Mouse (Mus musculus): Measurements from ENCODE around the gene Mindy1.

Gene Mindy1

GRCm38 (mm10) chr3:95294718-95295117 is 13.6 kb downstream of the Mindy1 start:
- Histone ChIP-seq H3K27me3 (ENCODE audit: control insufficient read depth, insufficient read depth, low read length, poor library complexity, severe bottlenecking) (no peaks in the 10 kb centered on the region), H3K36me3 (ENCODE audit: control insufficient read depth, insufficient read depth, low read length, poor library complexity, severe bottlenecking) (peaks cover 3% of the 10 kb centered on the region)
- no peak for DNase-seq (ENCODE audit: low read depth, low spot score)

- Histone ChIP-seq H3K36me3 (ENCODE audit: control insufficient read depth, insufficient read depth, low read length, poor library complexity, severe bottlenecking) (peaks cover 3% of the 10 kb centered on the region), H3K27me3 (ENCODE audit: control insufficient read depth, insufficient read depth, low read length, poor library complexity, severe bottlenecking) (no peaks in the 10 kb centered on the region)
- no peak for DNase-seq (ENCODE audit: low read depth, low spot score)
Observed at GRCm38 (mm10) chr3:95295321-95296102, 14.4 kb downstream of the Mindy1 start.

- peaks cover 3% of the 10 kb centered on the region for H3K36me3 ChIP-seq (ENCODE audit: control insufficient read depth, insufficient read depth, low read length, poor library complexity, severe bottlenecking)
- no peaks in the 10 kb centered on the region for H3K27me3 ChIP-seq (ENCODE audit: control insufficient read depth, insufficient read depth, low read length, poor library complexity, severe bottlenecking)
- peak; percentile 66 for DNase-seq (ENCODE audit: low read depth, low spot score)
Observed at GRCm38 (mm10) chr3:95296103-95296469, 14.9 kb downstream of the Mindy1 start.

GRCm38 (mm10) chr3:95298018-95298417 is 16.9 kb downstream of the Mindy1 start:
- H3K36me3 ChIP-seq (ENCODE audit: control insufficient read depth, insufficient read depth, low read length, poor library complexity, severe bottlenecking), result peaks cover under 1% of the 10 kb centered on the region

GRCm38 (mm10) chr3:95301204-95301796 is 20.2 kb downstream of the Mindy1 start:
- DNase-seq (ENCODE audit: low read depth, low spot score), result no peak
- Histone ChIP-seq H3K27me3 (ENCODE audit: control insufficient read depth, insufficient read depth, low read length, poor library complexity, severe bottlenecking) (no peaks in the 10 kb centered on the region), H3K36me3 (ENCODE audit: control insufficient read depth, insufficient read depth, low read length, poor library complexity, severe bottlenecking) (no peaks in the 10 kb centered on the region)

More at GRCm38 (mm10) chr3:95298018-95298417, 16.9 kb downstream of the Mindy1 start:
- DNase-seq (ENCODE audit: low read depth, low spot score), result no peak
- H3K27me3 ChIP-seq (ENCODE audit: control insufficient read depth, insufficient read depth, low read length, poor library complexity, severe bottlenecking), result no peaks in the 10 kb centered on the region

- no peaks in the 10 kb centered on the region for H3K27me3 ChIP-seq (ENCODE audit: control insufficient read depth, insufficient read depth, low read length, poor library complexity, severe bottlenecking)
- no peaks in the 10 kb centered on the region for H3K36me3 ChIP-seq (ENCODE audit: control insufficient read depth, insufficient read depth, low read length, poor library complexity, severe bottlenecking)
- DNase-seq (ENCODE audit: low read depth, low spot score), result no peak
Observed at GRCm38 (mm10) chr3:95306244-95306643, 25.1 kb downstream of the Mindy1 start.

GRCm38 (mm10) chr3:95307100-95307499 is 26.0 kb downstream of the Mindy1 start, which contains the start of gene Anxa9:
Anxa9 (minus strand) TSS chr3:95307176.
- Histone ChIP-seq H3K36me3 (ENCODE audit: control insufficient read depth, insufficient read depth, low read length, poor library complexity, severe bottlenecking) (no peaks in the 10 kb centered on the region), H3K27me3 (ENCODE audit: control insufficient read depth, insufficient read depth, low read length, poor library complexity, severe bottlenecking) (no peaks in the 10 kb centered on the region)
- no peak for DNase-seq (ENCODE audit: low read depth, low spot score)

GRCm38 (mm10) chr3:95310496-95310895 is 29.4 kb downstream of the Mindy1 start:
- no peaks in the 10 kb centered on the region for H3K36me3 ChIP-seq (ENCODE audit: control insufficient read depth, insufficient read depth, low read length, poor library complexity, severe bottlenecking)
- DNase-seq (ENCODE audit: low read depth, low spot score), result no peak
- H3K27me3 ChIP-seq (ENCODE audit: control insufficient read depth, insufficient read depth, low read length, poor library complexity, severe bottlenecking), result no peaks in the 10 kb centered on the region

GRCm38 (mm10) chr3:95310968-95311882 is 30.1 kb downstream of the Mindy1 start:
- peak; percentile 73 for DNase-seq (ENCODE audit: low read depth, low spot score)
- Histone ChIP-seq H3K27me3 (ENCODE audit: control insufficient read depth, insufficient read depth, low read length, poor library complexity, severe bottlenecking) (no peaks in the 10 kb centered on the region), H3K36me3 (ENCODE audit: control insufficient read depth, insufficient read depth, low read length, poor library complexity, severe bottlenecking) (no peaks in the 10 kb centered on the region)

GRCm38 (mm10) chr3:95312623-95313022 is 31.5 kb downstream of the Mindy1 start:
- DNase-seq (ENCODE audit: low read depth, low spot score), result peak; percentile 43
- Histone ChIP-seq H3K27me3 (ENCODE audit: control insufficient read depth, insufficient read depth, low read length, poor library complexity, severe bottlenecking) (no peaks in the 10 kb centered on the region), H3K36me3 (ENCODE audit: control insufficient read depth, insufficient read depth, low read length, poor library complexity, severe bottlenecking) (no peaks in the 10 kb centered on the region)

GRCm38 (mm10) chr3:95313476-95313875 is 32.3 kb downstream of the Mindy1 start:
- H3K27me3 ChIP-seq (ENCODE audit: control insufficient read depth, insufficient read depth, low read length, poor library complexity, severe bottlenecking), result no peaks in the 10 kb centered on the region
- no peak for DNase-seq (ENCODE audit: low read depth, low spot score)
- H3K36me3 ChIP-seq (ENCODE audit: control insufficient read depth, insufficient read depth, low read length, poor library complexity, severe bottlenecking), result no peaks in the 10 kb centered on the region

- H3K36me3 ChIP-seq (ENCODE audit: control insufficient read depth, insufficient read depth, low read length, poor library complexity, severe bottlenecking), result no peaks in the 10 kb centered on the region; the same call in 1 of the 2 replicates
- no peak for DNase-seq (ENCODE audit: low read depth, low spot score)
- no peaks in the 10 kb centered on the region for H3K27me3 ChIP-seq (ENCODE audit: control insufficient read depth, insufficient read depth, low read length, poor library complexity, severe bottlenecking)
Observed at GRCm38 (mm10) chr3:95314075-95314474, 32.9 kb downstream of the Mindy1 start.

- DNase-seq (ENCODE audit: low read depth, low spot score), result no peak
- Histone ChIP-seq H3K27me3 (ENCODE audit: control insufficient read depth, insufficient read depth, low read length, poor library complexity, severe bottlenecking) (no peaks in the 10 kb centered on the region), H3K36me3 (ENCODE audit: control insufficient read depth, insufficient read depth, low read length, poor library complexity, severe bottlenecking) (no peaks in the 10 kb centered on the region; the same call in 1 of the 2 replicates)
Observed at GRCm38 (mm10) chr3:95314486-95315093, 33.4 kb downstream of the Mindy1 start, which contains the start of gene Cers2. Cers2 (plus strand) TSS chr3:95314791.

- Histone ChIP-seq H3K27me3 (ENCODE audit: control insufficient read depth, insufficient read depth, low read length, poor library complexity, severe bottlenecking) (no peaks in the 10 kb centered on the region), H3K36me3 (ENCODE audit: control insufficient read depth, insufficient read depth, low read length, poor library complexity, severe bottlenecking) (peaks cover 2% of the 10 kb centered on the region; the same call in 1 of the 2 replicates)
- DNase-seq (ENCODE audit: low read depth, low spot score), result peak; percentile 87
Observed at GRCm38 (mm10) chr3:95315094-95315843, 34.1 kb downstream of the Mindy1 start.

Data from splenic B cell, adult 2 months (primary cell).